Mouse (Mus musculus): ENCODE measurements around the gene Cldnd2.
A peak's percentile ranks its signal among the peaks of the same experiment; 100 is the strongest.

Cldnd2 gene

GRCm38 (mm10) chr7:43447801-43448200 is 7.2 kb downstream of the Cldnd2 start:
- no peak for DNase-seq (ENCODE audit: low spot score in 2 of 2)

GRCm38 (mm10) chr7:43448246-43448645 is 7.7 kb downstream of the Cldnd2 start:
- no peak for DNase-seq (ENCODE audit: low spot score in 2 of 2)

- no peak for DNase-seq (ENCODE audit: low spot score in 2 of 2)
Observed at GRCm38 (mm10) chr7:43449811-43450210, 9.2 kb downstream of the Cldnd2 start.

GRCm38 (mm10) chr7:43451726-43452125 is 11.1 kb downstream of the Cldnd2 start:
- no peak for DNase-seq (ENCODE audit: low spot score in 2 of 2)

GRCm38 (mm10) chr7:43452609-43453008 is 12.0 kb downstream of the Cldnd2 start:
- DNase-seq (ENCODE audit: low spot score in 2 of 2) = no peak

- DNase-seq (ENCODE audit: low spot score in 2 of 2) = no peak
Observed at GRCm38 (mm10) chr7:43453599-43454355, 13.2 kb downstream of the Cldnd2 start.

GRCm38 (mm10) chr7:43454371-43454770 is 13.8 kb downstream of the Cldnd2 start:
- DNase-seq (ENCODE audit: low spot score in 2 of 2) = no peak

GRCm38 (mm10) chr7:43462851-43463250 is 22.3 kb downstream of the Cldnd2 start, which contains the start of gene Vsig10l:
Gene Vsig10l, plus strand, starts transcription at chr7:43463151.
- DNase-seq (ENCODE audit: low spot score in 2 of 2) = no peak

- no peak for DNase-seq (ENCODE audit: low spot score in 2 of 2)
Observed at GRCm38 (mm10) chr7:43463976-43464375, 23.4 kb downstream of the Cldnd2 start.

- DNase-seq (ENCODE audit: low spot score in 2 of 2) = no peak
Observed at GRCm38 (mm10) chr7:43464864-43465343, 24.3 kb downstream of the Cldnd2 start.

GRCm38 (mm10) chr7:43465344-43466098 is 24.9 kb downstream of the Cldnd2 start:
- peak; percentile 90 to 92 for DNase-seq (ENCODE audit: low spot score in 2 of 2)

- DNase-seq (ENCODE audit: low spot score in 2 of 2) = peak; percentile 71
Observed at GRCm38 (mm10) chr7:43466099-43466694, 25.6 kb downstream of the Cldnd2 start.

- DNase-seq (ENCODE audit: low spot score in 2 of 2) = no peak
Observed at GRCm38 (mm10) chr7:43470373-43470772, 29.8 kb downstream of the Cldnd2 start.

GRCm38 (mm10) chr7:43475706-43476105 is 35.1 kb downstream of the Cldnd2 start:
- DNase-seq (ENCODE audit: low spot score in 2 of 2) = no peak

- DNase-seq (ENCODE audit: low spot score in 2 of 2) = no peak
Observed at GRCm38 (mm10) chr7:43476376-43476775, 35.8 kb downstream of the Cldnd2 start.

GRCm38 (mm10) chr7:43481191-43481590 is 40.6 kb downstream of the Cldnd2 start:
- no peak for DNase-seq (ENCODE audit: low spot score in 2 of 2)

GRCm38 (mm10) chr7:43482090-43482716 is 41.6 kb downstream of the Cldnd2 start:
- DNase-seq (ENCODE audit: low spot score in 2 of 2) = no peak

GRCm38 (mm10) chr7:43483236-43483635 is 42.7 kb downstream of the Cldnd2 start:
- DNase-seq (ENCODE audit: low spot score in 2 of 2) = no peak

- DNase-seq (ENCODE audit: low spot score in 2 of 2) = no peak
Observed at GRCm38 (mm10) chr7:43488646-43489045, 48.1 kb downstream of the Cldnd2 start.

- DNase-seq (ENCODE audit: low spot score in 2 of 2) = no peak
Observed at GRCm38 (mm10) chr7:43489631-43490125, 49.1 kb downstream of the Cldnd2 start, which contains the start of gene Iglon5. Gene Iglon5, minus strand, starts transcription at chr7:43490075.

GRCm38 (mm10) chr7:43490182-43490584 is 49.6 kb downstream of the Cldnd2 start:
- no peak for DNase-seq (ENCODE audit: low spot score in 2 of 2)

GRCm38 (mm10) chr7:43490861-43491260 is 50.3 kb downstream of the Cldnd2 start:
- no peak for DNase-seq (ENCODE audit: low spot score in 2 of 2)
